9 mouse cellular contexts compared by ENCODE assay signal in the genomic region with DNA sequence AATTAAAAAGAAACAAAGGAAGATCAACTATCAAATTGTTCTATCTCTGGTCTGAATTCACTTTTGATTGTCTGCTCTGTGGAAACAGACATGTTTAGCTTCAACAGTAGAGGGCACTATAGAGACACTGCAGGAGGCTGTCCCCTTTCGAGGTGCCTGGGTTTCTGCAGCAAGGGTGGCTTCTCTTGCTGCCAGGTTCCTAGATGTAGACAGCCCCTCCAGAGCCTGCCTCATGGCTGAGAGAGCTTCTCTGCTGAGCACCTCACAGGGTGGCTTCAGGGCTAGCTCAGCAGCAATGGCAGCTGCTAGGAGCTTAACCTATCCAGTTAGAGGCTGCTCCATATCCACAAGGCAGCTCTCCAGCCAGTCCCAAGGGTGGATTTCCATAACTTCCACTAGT. TPM values are rescaled to one million over a fixed set of nuclear protein-coding genes. Genes with fewer than 3 reads are reported as not detected.
A peak's percentile ranks its signal among the peaks of the same experiment; 100 is the strongest.
DNase-seq lines count a peak whose midpoint lies in the region; ATAC-seq and TF ChIP-seq lines count a peak whose summit lies in the region.
"Had no signal": no experiment of that assay in that cellular context is flagged by ENCODE, and none has a peak within 500 bp of the region (broad histone marks: within the 10 kb centered on the region; RNA-seq: fewer than 3 reads in every experiment).

No protein-coding gene starts in this region.

- ATAC-seq in forebrain, embryonic 14.5 days: no peak
- no peak for ATAC-seq in forebrain, embryonic 16.5 days

- no peaks in the 10 kb centered on the region; the same call in 1 of the 2 replicates for H3K27me3 ChIP-seq in forebrain, embryonic 14.5 days (replicated peaks; ENCODE audit: control insufficient read depth, insufficient read depth, low read length)
- H3K27me3 ChIP-seq in forebrain, embryonic 16.5 days (replicated peaks; ENCODE audit: control insufficient read depth, insufficient read depth, low read length): no peaks in the 10 kb centered on the region; the same call in 1 of the 2 replicates
- peaks cover 14% of the 10 kb centered on the region for H3K27me3 ChIP-seq in megakaryocyte, embryonic 14.5 days (replicated peaks)
- no peaks in the 10 kb centered on the region for H3K27me3 ChIP-seq in splenic B cell, adult 2 months (ENCODE audit: control insufficient read depth, insufficient read depth, low read length, poor library complexity, severe bottlenecking)
- H3K27me3 ChIP-seq: limb, embryonic 12.5 days had no signal

- no peak overlapping the region for H3K9ac ChIP-seq in forebrain, embryonic 14.5 days (ENCODE audit: low read length)
- no peak overlapping the region for H3K9ac ChIP-seq in forebrain, embryonic 16.5 days (replicated peaks; ENCODE audit: low read depth, low read length)
- H3K9ac ChIP-seq: limb, embryonic 12.5 days had no signal

- peak; percentile 85 for DNase-seq in forebrain, embryonic 14.5 days (ENCODE audit: low spot score)
- DNase-seq in CD4-positive helper T cell, adult 2 months (ENCODE audit: low read depth, low spot score): peak; percentile 68
- peak; percentile 69 for DNase-seq in gastrocnemius, adult 18-20 months (ENCODE audit: low spot score)
- DNase-seq in layer of hippocampus, adult 2 months (ENCODE audit: low spot score in 2 of 2): peak; percentile 59 to 63
- peak; percentile 79 for DNase-seq in splenic B cell, adult 2 months (ENCODE audit: low read depth, low spot score)

- H3K4me3 ChIP-seq in forebrain, embryonic 14.5 days (ENCODE audit: low read depth, low read length): no peak overlapping the region
- H3K4me3 ChIP-seq in forebrain, embryonic 16.5 days (replicated peaks; ENCODE audit: low read length): no peak overlapping the region
- no peak overlapping the region for H3K4me3 ChIP-seq in bone marrow macrophage, adult 2 months (ENCODE audit: insufficient read depth, low read length)
- no peak overlapping the region for H3K4me3 ChIP-seq in layer of hippocampus, adult 2 months
- H3K4me3 ChIP-seq in megakaryocyte, embryonic 14.5 days (replicated peaks): peak overlapping the region; percentile 82
- H3K4me3 ChIP-seq: limb, embryonic 12.5 days had no signal

- no peaks in the 10 kb centered on the region for H3K4me1 ChIP-seq in forebrain, embryonic 14.5 days (ENCODE audit: control insufficient read depth, insufficient read depth, low read length)
- H3K4me1 ChIP-seq in forebrain, embryonic 16.5 days (replicated peaks; ENCODE audit: control insufficient read depth, insufficient read depth, low read length): peaks cover 17% of the 10 kb centered on the region
- peaks cover 6% of the 10 kb centered on the region for H3K4me1 ChIP-seq in bone marrow macrophage, adult 2 months (ENCODE audit: control insufficient read depth, insufficient read depth, low read length)
- H3K4me1 ChIP-seq in megakaryocyte, embryonic 14.5 days: peaks cover 30% of the 10 kb centered on the region

- TF ChIP-seq CTCF in bone marrow macrophage, adult 2 months (IDR thresholded peaks at IDR 0.05; ENCODE audit: low read depth, low read length): peak; percentile 47; the same call in 1 of the 2 replicates
- peak; percentile 98 for TF ChIP-seq CTCF in layer of hippocampus, adult 2 months (conservative IDR thresholded peaks at IDR 0.05)

- WGBS in forebrain, embryonic 14.5 days: 5% methylated on average over 1 of the region's 1 CpGs
- 0% methylated on average over 1 of the region's 1 CpGs for WGBS in forebrain, embryonic 16.5 days

- no peaks in the 10 kb centered on the region for H3K36me3 ChIP-seq in forebrain, embryonic 14.5 days (ENCODE audit: control insufficient read depth, insufficient read depth, low read length)
- no peaks in the 10 kb centered on the region for H3K36me3 ChIP-seq in forebrain, embryonic 16.5 days (ENCODE audit: control insufficient read depth, insufficient read depth)
- no peaks in the 10 kb centered on the region for H3K36me3 ChIP-seq in megakaryocyte, embryonic 14.5 days (replicated peaks; ENCODE audit: low read length)
- H3K36me3 ChIP-seq in splenic B cell, adult 2 months (ENCODE audit: control insufficient read depth, insufficient read depth, low read length, poor library complexity, severe bottlenecking): no peaks in the 10 kb centered on the region
- H3K36me3 ChIP-seq: limb, embryonic 12.5 days had no signal

- no peak overlapping the region for H3K4me2 ChIP-seq in forebrain, embryonic 14.5 days (ENCODE audit: low read length)
- H3K4me2 ChIP-seq in forebrain, embryonic 16.5 days (ENCODE audit: low read length): no peak overlapping the region
- H3K4me2 ChIP-seq: limb, embryonic 12.5 days had no signal

- no peaks in the 10 kb centered on the region for H3K9me3 ChIP-seq in forebrain, embryonic 14.5 days (replicated peaks; ENCODE audit: control insufficient read depth, low read length)
- H3K9me3 ChIP-seq in forebrain, embryonic 16.5 days (ENCODE audit: control insufficient read depth, low read length): no peaks in the 10 kb centered on the region
- H3K9me3 ChIP-seq in megakaryocyte, embryonic 14.5 days: no peaks in the 10 kb centered on the region
- H3K9me3 ChIP-seq: limb, embryonic 12.5 days had no signal

- H3K27ac ChIP-seq in forebrain, embryonic 14.5 days (ENCODE audit: low read depth, low read length): no peak overlapping the region
- H3K27ac ChIP-seq in forebrain, embryonic 16.5 days (ENCODE audit: low read length): no peak overlapping the region
- no peak overlapping the region for H3K27ac ChIP-seq in bone marrow macrophage, adult 2 months (ENCODE audit: insufficient read depth, low read depth, low read length)
- no peak overlapping the region for H3K27ac ChIP-seq in layer of hippocampus, adult 2 months
- H3K27ac ChIP-seq: limb, embryonic 12.5 days had no signal

- TF ChIP-seq POLR2A in bone marrow macrophage, adult 2 months (IDR thresholded peaks at IDR 0.05; ENCODE audit: borderline replicate concordance, low read depth, low read length): no peak

RNA-seq across cellular contexts. Expression of gene Ubtd2, which starts 5.0 kb away (rescaled TPM):
- polyA plus RNA-seq in forebrain, embryonic 14.5 days (2014; fragmentation: Nextera tagmentation; extraction: Ambion mirVana): 71.7 and 76.2 TPM in 2 replicates
- 60.2 and 72.1 TPM in 2 replicates for polyA plus RNA-seq in forebrain, embryonic 16.5 days (2015; fragmentation: Nextera tagmentation; extraction: Ambion mirVana)
- 2.4 and 4.0 TPM in 2 replicates for polyA plus RNA-seq in bone marrow macrophage, adult 2 months (2012; ENCODE audit: insufficient read depth, insufficient read length, missing spikeins)
- 1 to 10 TPM; 7.2 to 7.7 TPM for total RNA-seq in gastrocnemius, adult 18-20 months (2021)
- total RNA-seq in layer of hippocampus, adult 2 months (2021): 10 to 100 TPM; 29.4 to 33.7 TPM
- polyA plus RNA-seq in megakaryocyte, embryonic 14.5 days (2012; ENCODE audit: insufficient read depth, low replicate concordance): 0.96 TPM in 1 of 2 replicates, not detected in the other

Comparison
In these comparisons a context has a peak if more than half of its experiments do, and no peak if none do; other contexts are left out.
1. RNA of gene Ubtd2, which starts 5.0 kb away (polyA plus RNA-seq): 71.7 to 76.2 TPM in forebrain, embryonic 14.5 days and 60.2 to 72.1 TPM in forebrain, embryonic 16.5 days; 2.4 to 4.0 TPM in bone marrow macrophage, adult 2 months and 0.96 TPM in megakaryocyte, embryonic 14.5 days; every median in the first group is over 10 times any median in the second.
2. Peak in every context shown above with its lines, with median percentiles within 50 percentile points of each other: DNase-seq.